Mouse (Mus musculus) spleen, postnatal 10 days (tissue): ENCODE data around the gene Msi2.

Source experiments
- DNase-seq, 2 experiments: peaks; one replicate each; pipeline ENCODE4 v3.0.0; 2021 to 2022; ENCODE audit warnings: low spot score in 2 of 2

Msi2 gene

DNA sequence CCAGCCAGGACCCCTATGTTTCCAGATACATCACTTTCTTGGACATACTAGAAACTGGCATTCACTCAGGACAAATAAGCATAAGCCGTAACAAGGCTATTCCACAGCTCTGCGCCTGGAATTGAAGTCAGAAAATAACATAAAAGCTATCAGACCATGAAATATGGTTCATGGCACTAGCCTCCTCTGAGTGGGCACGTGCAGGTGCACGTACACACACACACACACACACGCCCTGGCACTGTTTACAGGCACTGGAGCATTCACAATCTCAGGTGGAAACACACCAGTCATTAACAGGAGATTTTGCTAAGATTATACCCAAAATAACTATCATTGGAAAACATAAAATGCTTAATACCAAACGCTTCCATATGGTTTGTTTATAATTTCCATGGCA lies 81.4 kb downstream of the Msi2 start:
- no peak for DNase-seq

DNA sequence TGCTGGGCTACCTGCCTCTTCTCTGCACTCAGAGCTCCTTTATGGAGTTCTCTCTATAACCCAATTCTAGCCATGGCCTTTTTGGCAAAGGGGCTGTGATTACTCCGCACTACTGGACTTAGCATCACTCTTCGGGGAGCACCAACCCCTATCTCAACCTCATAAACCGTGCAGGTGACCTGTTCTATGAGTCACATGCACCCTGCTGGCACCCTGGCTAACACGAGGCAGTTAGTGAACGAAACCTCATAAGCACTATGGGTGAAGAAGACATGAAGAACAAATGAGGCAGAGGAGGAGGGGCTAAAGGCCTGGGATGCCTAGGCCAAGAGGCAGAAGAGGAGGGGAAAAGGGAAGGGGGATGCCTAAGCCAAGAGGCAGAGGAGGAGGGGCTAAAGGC lies 82.0 kb downstream of the Msi2 start:
- no peak for DNase-seq

DNA sequence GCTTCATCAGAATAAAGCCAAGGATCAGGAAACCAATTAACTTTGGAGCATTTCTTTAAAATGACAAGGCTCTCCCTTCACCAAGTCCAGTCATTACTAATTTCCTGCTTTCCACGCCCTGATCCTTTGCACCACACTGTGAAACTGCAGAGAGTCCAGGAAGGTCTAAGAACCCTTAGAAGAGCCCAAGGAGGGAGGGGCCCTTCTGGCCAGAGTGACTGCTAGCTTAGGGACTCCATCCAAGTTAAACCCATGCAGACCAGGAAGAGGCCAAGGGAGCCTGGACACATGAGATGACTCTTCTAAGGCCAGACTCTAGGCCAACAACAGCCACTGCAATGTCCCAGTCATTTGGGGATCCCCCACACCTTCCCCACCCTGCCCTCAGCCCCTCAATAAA lies 83.7 kb downstream of the Msi2 start:
- no peak for DNase-seq

DNA sequence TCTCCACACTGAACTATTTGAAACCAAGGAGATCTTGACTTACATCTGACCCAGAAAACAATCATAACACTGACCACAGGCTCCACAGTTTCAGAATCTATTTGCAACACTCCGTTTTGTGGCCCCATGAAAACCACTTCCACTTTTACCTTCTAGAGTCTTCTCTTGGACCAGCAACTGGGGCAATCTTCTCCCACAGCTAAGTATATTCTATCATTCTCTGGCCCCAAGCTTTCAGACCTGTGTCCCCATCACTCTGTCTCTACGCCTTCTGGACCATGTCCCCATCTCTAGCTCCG lies 86.4 kb downstream of the Msi2 start:
- no peak for DNase-seq

DNA sequence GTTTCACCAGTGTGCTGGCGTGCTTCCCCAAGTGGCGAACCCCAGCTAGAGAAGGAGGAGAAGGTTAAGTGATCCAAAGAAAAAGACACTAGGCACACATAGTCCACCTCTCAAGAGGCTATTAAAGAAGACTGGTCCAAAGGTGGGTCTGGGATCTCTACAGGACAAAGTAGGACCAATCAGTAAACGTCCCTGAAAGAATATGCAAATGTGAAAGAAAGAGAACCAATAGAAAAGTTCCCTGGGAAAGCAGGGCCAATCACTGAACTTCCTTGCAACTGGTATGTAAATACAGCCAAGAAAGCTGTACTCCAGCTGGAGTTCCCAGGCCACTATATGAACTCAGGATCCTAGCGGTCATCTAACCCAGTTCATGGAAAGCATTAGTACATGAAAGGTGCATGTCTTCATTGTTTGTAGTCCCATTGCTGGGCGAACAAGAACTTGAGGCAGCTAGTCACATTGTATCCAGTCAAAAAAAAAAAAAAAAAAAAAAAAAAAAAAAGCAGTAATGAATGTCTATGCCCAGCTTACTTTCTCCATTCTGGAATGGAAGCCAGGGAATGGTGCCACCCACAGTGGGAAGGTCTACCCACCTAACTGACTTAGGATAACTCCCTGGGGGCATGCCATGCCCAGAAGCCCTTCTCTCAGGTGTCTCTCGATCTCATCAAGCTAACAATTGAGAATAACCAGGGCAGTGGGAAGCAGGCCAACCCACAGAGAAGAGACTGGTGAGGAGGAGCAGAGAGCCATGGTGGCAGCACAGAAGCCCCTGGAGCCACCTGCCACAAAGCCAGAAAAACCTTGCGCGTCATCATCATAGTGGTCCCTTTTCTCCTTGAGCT lies 87.0 kb downstream of the Msi2 start:
- no peak for DNase-seq

DNA sequence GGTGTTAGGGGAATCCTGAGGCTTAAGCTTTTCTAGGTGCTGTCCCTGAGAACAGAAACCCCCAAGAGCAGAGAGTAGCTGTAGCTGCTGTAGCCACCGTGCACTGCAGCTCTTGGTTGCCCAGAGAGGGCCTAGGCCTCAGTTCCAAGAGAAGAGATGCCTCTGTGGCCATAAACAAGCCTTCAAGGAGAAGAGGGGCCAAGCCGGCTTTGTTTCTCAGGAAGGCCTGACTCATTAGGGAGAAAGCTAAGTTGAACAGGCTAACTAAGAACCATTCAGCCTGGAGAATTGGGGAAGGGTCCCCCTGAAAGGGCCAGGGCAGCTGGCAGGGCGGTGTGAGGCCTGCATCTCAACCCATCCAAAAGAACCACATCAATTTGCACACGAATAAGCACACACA lies 88.7 kb downstream of the Msi2 start:
- no peak for DNase-seq

DNA sequence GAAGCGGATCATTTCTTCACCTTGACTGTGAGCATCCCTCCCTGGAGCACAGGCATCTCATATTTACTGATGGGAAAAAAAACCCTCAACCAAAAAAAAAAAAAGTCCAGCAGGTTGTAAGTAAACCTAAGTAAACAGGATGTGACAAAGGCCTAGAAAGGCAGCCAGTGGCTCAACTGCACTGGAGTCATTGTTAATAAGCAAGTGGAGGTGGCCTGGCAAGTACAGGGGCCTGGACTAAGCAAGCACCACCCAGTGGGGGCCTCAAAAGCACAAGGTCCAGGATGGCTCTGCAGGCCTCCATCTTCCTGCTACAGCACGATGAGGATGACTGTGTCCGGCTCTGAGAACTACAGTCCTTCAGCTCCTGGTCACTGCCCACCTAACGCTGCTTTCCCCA lies 89.1 kb downstream of the Msi2 start:
- DNase-seq: no peak

DNA sequence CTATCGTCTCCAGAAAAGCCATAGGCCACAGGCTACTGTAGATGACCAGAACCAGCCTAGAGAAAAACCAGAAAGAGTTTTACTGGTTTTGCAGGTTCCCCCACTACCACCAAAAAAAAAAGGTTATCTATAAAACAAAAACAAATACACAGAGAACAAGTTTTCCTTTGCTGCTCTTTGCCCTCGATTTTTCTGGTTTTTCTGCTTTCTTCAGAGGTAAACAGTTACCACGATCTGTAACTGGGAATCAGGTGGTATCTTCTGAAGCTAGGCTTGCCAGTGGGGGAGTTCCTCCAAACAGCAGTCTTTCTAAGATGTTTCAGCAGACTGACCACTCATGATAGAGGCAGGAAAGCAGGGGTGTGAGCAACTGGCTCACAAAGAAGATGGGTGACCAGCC lies 89.6 kb downstream of the Msi2 start:
- DNase-seq: no peak

DNA sequence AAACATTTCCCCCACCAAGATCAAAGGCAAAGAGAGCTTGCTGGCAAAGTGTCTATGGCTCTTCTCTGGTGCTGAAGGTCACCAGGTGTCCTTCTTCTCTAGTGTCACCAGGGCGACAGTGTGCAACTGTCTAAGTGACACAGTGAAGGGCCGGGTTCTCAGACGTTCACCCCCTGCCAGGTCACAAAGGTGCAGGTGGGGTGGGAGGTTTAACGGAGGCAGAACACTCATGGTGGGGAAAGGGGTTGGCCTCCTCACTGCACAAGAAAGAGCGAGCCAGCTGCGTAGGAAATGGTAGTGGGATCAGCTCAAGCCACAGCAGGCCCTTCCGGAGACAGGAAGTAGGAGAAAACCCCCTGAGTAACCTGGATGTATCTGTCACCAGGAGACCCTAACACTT lies 91.0 kb downstream of the Msi2 start:
- DNase-seq: no peak

DNA sequence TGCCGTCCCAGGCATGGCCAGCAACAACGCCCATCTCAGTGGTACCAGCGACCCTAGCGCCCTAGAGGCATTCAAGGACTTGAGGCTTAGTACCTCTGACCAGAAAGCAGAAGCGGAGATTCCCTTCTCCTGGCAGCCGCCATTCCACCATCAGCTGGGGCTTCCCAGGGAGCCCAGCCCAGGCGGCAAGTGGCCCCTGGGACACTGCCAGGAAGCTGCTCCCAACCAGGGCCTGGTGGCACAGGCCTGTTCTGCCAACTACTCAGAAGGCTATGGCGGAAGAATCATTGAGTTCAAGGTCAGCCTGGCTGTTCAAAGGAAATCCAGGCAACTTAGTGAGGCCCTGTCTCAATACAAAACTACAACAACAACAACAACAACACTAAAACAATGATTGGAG lies 91.7 kb downstream of the Msi2 start:
- DNase-seq: no peak

DNA sequence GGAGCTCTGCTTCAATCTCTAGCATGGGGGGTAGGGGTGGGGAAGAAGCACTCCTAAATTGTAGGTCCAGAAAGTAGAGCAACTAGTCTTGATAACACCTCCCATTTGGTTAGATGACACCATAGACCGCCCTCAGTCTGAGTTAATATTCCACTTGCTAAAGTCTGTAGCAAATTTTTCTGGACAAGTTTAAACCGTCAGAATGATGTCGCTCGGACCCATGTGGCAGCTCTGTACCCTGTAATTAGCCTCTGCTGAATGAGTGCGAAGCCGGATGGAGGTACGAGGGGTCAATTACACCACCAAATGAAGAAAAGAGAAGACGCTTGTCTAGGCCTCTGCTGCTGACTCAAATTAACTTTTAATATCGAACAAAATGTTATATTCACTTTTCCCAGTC lies 92.3 kb downstream of the Msi2 start:
- no peak for DNase-seq

DNA sequence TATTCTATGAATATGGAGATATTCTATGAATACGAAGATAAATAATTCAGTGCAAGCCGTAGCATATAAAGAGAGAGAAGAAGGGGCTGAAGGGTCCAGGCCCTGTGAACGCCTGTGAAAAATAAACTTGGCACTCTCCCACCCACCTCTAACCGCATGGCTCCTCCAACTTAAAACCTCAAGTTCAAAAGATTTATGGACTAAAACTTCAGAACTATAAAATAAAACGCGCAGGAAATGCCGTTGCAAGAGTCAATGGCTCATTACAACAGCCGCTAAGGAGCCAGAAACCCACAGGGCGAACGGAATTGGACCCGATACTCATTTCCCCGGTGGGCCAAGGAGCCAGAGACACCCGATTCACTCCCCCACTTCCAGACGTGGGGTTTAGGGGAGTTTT lies 93.2 kb downstream of the Msi2 start:
- no peak for DNase-seq

DNA sequence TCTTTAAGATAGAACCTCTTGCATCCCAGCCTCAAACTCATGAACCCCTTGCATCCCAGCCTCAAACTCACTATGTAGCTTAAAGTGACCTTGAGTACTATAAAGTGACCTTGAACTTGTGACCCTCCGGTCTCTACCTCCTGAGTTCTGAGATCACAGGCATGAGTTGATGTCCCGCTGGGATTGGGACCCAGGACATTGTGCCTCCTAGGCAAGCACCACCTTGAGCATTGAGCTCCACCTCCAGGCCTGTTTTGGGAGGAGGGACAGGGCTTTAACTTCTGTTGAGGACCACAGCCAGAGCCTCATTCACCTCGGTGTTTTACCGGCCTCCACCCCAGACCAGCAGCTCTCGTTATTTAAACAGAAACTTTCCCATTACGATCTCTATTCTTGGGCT lies 93.7 kb downstream of the Msi2 start:
- no peak for DNase-seq

DNA sequence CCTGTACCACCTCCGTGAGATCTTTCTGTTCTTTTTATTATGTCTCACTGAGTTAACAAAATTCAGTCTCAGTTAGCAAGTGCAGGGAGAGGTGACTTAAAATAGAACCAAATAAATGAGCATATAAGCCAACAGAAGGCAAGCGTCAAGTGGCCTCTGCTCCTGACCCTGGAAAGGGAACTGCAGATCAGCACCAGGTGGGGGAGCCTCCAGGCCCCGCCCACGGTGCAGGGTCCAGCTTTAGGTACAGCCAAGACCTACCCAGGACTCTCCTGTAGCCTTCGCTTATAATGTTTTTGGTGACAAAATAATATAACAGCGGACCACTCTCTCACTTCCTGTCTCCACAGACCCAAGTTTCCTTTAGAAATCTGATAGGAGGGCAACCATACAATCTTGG lies 94.6 kb downstream of the Msi2 start:
- DNase-seq: no peak

DNA sequence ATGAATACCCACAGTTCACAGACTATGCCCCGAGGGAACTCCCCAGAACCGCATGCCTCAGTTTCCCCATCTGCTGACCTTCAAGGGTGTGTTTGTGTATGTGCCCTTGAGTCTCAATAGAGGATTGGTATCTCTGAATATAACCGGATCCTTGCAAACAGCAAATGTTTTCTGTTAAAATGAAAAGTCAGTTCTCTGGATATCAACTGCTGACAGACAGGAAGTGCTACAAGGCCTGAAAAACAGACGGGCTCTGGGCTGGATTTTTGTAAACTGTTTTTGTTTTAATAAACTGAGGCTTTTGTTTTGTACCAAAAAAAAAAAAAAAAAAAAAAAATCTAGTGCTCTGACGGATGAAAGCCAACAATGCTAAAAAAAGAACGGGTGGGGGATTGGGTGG lies 95.8 kb downstream of the Msi2 start:
- DNase-seq: no peak

DNA sequence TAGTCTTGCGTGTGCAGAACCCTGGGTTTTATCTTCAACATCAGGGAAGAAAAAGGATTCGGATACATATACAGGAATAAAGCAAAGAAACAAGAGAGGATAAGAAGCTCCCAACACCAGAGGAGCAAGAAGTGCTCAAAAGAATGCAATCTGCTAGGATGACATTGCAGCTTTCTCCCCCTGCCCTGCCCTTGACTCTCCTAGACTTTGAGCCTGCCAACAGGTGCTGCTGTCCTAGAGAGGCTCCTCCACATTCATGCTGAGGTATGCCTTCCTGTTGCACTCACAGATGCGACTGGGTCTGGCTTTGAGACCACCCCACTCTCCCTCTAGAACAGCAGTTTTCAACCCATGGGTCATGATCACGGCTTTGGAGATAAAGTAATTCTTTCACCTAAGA lies 96.5 kb downstream of the Msi2 start:
- DNase-seq: no peak

DNA sequence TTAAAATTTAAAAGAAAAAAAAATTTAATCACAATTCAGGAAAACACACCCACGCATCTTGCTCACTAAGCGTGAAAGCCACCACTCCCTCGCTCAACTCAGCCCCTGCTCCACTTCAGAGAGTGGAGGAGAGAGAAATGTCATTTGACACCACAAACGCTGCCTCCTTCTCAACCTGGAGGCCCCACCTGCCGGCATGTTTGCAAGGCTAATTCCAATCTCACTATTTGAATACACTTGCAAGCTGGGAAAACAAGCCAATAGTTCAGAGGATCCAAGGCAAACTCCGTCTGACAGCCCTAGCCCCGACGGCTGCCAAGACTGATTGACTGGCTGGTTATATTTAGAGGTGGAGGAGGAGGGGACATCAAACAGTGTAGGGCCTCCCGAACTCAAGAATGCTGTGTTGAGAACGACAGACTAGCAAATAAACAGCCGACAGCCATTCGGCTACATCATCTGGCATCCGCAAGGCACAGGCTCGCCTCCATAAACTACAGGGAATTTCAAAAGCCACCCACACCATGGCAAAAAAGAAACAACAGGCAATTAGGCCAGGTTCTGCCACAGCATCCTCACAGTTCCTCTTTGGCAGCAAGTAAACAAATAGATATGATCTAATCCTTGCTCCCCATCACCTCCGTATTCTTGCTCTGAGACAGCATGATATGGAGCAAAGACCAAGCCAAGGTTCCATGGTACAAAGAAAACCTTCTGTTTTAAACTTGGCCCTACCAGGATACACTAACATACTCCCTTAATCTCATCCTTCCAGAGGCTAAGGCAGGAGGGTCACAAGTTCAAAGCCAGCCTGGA lies 97.9 kb downstream of the Msi2 start:
- peak in 1 of 2 experiments; percentile 46 for DNase-seq

DNA sequence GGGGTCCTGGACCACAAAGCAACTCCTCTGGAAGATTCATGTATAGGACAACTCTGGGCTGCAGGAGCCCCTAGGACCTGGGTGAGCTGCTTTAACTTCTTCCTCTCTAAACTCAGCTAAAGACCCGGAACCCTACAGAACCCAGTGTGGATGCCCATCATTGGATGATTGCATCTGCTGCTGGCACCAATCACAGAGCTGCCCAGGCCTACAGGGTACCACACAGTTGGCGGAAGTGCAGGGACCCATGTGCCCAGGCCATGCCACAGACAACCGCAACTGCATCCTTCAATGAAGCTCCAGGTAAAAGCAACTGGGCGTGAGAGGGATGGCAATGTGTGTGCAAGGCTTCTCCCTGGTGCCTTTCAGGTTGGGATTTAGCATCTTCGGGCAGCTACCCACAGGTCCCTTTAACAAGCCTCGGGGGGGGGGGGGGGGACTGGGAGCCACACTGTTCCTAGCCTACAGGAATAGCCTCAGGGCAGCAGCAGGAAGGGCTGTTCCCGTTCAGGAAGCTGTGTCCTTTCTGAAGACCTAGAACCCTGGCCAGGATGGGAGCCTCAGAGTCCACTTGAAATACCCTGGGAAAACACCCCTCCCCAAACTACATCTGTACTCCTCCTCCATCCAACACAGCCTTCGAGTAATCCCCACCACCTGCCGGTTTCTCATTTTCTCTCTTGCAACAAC lies 98.7 kb downstream of the Msi2 start:
- peak in 1 of 2 experiments; percentile 45 for DNase-seq

DNA sequence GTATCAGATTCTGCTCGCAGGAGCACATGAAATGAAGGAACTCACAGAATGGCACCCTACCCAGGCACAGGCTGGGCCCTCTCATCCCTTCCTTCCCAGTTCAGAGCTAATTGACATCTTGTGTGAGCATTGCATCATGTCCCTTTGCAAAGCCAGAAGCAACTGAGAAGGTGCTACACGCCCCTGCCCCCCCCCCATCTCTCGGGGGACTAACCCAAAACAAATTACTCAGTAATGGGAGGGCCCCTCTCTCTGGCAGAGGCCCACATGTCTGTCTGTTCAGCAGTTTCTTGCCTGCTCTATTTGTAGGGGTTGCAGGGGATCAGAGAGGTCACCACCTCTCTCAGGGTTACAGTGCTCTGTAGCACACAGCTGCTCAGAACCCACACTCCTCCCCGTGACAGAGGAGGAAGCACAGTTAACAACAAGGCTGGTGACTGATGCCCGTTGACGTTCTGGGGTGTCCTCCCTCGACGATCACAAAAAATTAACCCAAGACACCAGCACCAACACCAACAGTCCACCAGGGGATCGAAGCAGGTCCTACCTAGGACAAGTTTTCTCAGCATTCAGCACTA lies 99.5 kb downstream of the Msi2 start:
- DNase-seq: peak in 1 of 2 experiments; percentile 84

DNA sequence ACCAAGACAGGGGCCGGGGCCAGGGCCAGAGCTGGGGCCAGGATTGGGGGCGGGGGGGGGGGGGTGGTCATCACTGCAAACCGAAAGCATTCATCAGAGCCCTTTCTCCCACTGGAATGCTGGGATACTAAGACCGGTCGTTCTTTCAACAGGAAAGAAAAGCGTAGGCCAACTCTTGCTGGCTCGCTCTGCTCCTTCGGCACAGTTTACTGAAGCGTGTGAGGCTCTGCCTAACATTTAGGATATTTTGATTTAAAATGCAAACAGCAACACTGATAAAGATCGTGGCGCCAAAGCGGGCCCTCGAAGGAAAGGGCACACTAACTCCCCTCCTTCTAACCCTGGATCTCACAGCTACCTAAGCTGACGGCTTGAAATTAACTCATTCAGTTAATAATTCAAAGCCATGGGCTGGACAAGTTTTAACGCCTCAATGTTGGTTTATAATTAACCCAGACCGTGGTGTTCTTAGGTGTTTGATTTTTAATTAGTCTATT lies 100.3 kb downstream of the Msi2 start:
- no peak for DNase-seq

DNA sequence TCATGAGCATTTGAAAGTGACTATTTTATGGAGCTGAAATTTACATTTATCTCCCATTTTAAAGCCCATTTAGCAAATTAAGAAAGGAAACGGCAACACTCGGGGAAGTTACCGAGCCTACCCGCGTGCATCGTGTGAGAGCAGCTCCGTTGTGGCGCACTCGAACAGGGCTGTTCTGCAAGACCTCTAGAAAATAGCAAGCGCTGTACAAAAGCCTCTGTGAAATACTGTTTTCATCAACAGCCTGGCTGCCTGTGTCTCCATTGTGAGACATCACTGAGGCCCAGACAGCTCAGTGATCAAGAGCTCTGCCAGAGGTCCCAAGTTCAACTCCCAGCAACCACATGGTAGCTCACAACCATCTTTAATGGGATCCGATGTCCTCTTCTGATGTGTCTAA lies 100.9 kb downstream of the Msi2 start:
- no peak for DNase-seq
